Mouse (Mus musculus): Measurements from ENCODE around the gene Rpl39. TPM values are rescaled to one million over a fixed set of nuclear protein-coding genes. Genes with fewer than 3 reads are reported as not detected.

Rpl39 gene
- polyA plus RNA-seq, 1 experiment from 2014 or later = 381 TPM

DNA sequence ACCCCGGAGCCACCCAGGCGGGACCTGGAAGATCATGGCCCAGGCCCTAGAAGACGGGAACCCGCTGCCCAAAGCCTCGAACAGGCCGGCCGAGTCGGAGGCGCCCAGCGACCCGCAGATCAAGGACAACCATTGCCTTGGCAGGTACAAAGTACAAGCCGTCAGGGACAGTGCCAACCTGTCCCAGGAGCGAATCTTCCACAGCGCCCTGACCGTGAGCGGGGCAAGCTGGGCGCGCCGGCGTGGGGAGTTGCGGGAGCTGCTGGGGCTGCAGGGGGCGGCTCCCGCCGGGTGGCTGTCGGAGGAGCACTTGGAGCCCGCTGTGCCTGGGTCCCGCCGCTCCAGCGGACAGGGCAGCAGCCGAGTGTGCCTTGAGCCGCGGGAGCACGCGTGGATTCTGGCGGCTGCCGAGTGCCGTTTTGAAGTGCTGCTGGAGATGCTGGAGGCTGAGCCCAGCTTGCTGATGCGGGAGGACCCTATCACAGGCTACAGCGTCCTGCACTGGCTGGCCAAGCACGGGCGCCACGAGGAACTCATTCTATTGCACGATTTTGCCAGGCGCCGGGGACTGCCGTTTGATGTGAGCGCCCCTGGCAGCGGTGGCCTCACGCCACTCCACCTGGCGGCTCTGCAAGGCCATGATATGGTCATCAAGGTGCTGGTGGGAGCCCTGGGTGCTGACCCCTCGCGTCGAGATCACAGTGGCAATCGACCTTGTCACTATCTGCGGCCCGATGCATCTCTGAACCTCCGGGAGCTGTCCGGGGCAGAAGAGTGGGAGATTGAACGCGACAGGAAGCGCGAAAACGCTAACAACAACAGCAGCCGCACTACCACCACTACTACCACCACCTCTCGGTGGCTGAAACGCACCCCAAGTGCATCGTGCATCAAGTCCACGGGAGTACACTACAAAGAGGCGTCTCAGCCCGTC is 36.0 kb downstream of the Rpl39 start:
- no peak overlapping the region for H3K27ac ChIP-seq
- H3K4me1 ChIP-seq (replicated peaks) = peaks cover 15% of the 10 kb centered on the region
- 21% methylated on average over 70 of the region's 70 CpGs for WGBS
- peak overlapping the region; percentile 41 for H3K4me3 ChIP-seq
- no peaks in the 10 kb centered on the region for H3K9me3 ChIP-seq
- H3K36me3 ChIP-seq = no peaks in the 10 kb centered on the region
- H3K27me3 ChIP-seq = peaks cover 75% of the 10 kb centered on the region
- ATAC-seq (ENCODE audit: low FRiP score) = no peak
- peak overlapping the region; percentile 62 for H3K4me2 ChIP-seq
- peak overlapping the region; percentile 58; the same call in 1 of the 2 replicates for H3K9ac ChIP-seq

DNA sequence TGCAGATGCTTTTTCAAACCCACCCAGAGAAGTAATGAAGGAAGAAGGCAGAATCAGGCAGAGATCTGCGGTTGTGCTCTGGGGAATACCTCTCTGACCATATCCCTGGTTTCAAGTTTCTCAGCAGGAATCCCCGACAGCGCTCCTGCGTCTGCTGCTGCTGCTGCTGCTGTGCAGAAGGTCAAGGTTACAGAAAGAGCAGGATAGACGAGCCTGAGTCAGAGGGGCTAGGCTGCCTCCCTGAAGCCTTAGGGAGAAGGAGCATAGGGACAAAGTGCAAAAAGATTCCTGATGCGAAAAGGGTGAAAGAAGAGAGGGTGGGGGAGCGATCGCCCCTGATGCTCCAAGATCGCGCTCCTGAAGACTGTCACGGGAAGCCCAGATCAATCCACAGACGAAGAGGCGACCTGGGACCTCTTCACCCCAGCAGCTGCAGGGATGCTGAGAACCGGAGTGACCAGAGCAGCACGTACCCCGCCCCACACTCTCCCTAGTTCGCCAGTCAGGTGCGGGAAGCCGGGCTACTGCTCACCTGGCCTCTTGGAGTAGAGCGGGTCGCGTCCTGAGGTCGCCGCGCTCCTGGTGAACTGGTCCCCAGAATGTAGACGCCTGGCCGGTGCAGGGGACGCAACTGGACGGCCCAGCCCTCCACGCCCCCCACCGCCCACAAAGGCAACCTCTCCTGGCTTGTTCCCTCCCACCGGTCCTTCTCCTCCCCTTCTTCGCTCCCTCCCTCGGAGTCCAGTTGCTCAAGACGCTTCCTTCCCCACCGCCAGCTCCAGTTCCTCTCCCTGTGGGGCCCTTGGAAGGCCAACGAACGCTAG is 36.9 kb downstream of the Rpl39 start, which contains the start of gene Sowahd:
Gene Sowahd, plus strand, starts transcription at position 780 of the 824 bp plus-strand sequence.
- peak within 1 kb of the TSS; percentile 41 for H3K4me3 ChIP-seq
- 17% methylated on average over 31 of the region's 38 CpGs for WGBS
- peak within 1 kb of the TSS; percentile 58; the same call in 1 of the 2 replicates for H3K9ac ChIP-seq
- no peaks in the 10 kb centered on the region for H3K9me3 ChIP-seq
- peaks cover 15% of the 10 kb centered on the region for H3K4me1 ChIP-seq (replicated peaks)
- no peaks in the 10 kb centered on the region for H3K36me3 ChIP-seq
- H3K4me2 ChIP-seq = peak within 1 kb of the TSS; percentile 62
- H3K27me3 ChIP-seq = peaks cover 75% of the 10 kb centered on the region
- H3K27ac ChIP-seq = no peak within 1 kb of the TSS
- ATAC-seq (ENCODE audit: low FRiP score) = no peak

DNA sequence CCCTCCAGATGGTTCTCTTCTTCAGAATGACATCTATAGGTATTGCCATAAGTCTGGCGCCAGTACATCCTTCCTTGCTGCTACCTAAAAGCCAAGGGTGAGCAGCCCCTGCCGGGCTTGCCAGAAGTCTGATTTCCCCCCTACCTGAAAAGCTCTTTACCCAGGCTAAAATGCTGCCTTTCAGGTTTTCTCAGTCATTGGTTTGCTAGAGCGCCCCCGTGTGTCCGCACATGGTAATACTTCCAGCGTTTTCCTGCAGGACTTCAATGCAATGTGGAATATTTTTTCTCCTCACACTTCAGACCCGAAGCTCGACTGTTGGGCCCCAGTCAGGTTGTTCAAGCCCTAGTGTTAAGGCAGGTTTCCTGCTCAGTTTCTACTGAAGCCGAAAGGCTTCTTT is 42.5 kb downstream of the Rpl39 start:
- no peaks in the 10 kb centered on the region for H3K36me3 ChIP-seq
- no peak overlapping the region for H3K9ac ChIP-seq
- H3K4me1 ChIP-seq (replicated peaks) = no peaks in the 10 kb centered on the region
- no peaks in the 10 kb centered on the region for H3K9me3 ChIP-seq
- WGBS = 26% methylated on average over 9 of the region's 9 CpGs
- no peak for ATAC-seq (ENCODE audit: low FRiP score)
- H3K27ac ChIP-seq = no peak overlapping the region
- H3K4me2 ChIP-seq = no peak overlapping the region
- H3K27me3 ChIP-seq = peaks cover 24% of the 10 kb centered on the region
- H3K4me3 ChIP-seq = no peak overlapping the region

Other genes with a start within 250 kb of the Rpl39 start
- gene Ube2a, start 211.5 kb downstream of the Rpl39 start, polyA plus RNA-seq (2015; fragmentation: Nextera tagmentation; extraction: Ambion mirVana) = 120 and 122 TPM in 2 replicates
- gene C330007P06Rik, start 211.3 kb downstream of the Rpl39 start, polyA plus RNA-seq (2015; fragmentation: Nextera tagmentation; extraction: Ambion mirVana) = 23.4 and 24.7 TPM in 2 replicates
- 14.4 and 14.6 TPM in 2 replicates for gene Nkrf, start 182.5 kb downstream of the Rpl39 start, polyA plus RNA-seq (2015; fragmentation: Nextera tagmentation; extraction: Ambion mirVana)
- 76.5 TPM in 2 replicates for gene Sept6, start 93.6 kb downstream of the Rpl39 start, polyA plus RNA-seq (2015; fragmentation: Nextera tagmentation; extraction: Ambion mirVana)
- 0.10 TPM in 1 of 2 replicates, not detected in the other for gene Sowahd, start 36.6 kb downstream of the Rpl39 start, polyA plus RNA-seq (2015; fragmentation: Nextera tagmentation; extraction: Ambion mirVana)
- gene Upf3b, start 24.9 kb upstream of the Rpl39 start, polyA plus RNA-seq (2015; fragmentation: Nextera tagmentation; extraction: Ambion mirVana) = 33.6 and 36.2 TPM in 2 replicates
- gene Nkap, start 41.4 kb upstream of the Rpl39 start, polyA plus RNA-seq (2015; fragmentation: Nextera tagmentation; extraction: Ambion mirVana) = 24.2 and 25.0 TPM in 2 replicates
- 0.28 and 0.30 TPM in 2 replicates for gene Akap14, start 83.4 kb upstream of the Rpl39 start, polyA plus RNA-seq (2015; fragmentation: Nextera tagmentation; extraction: Ambion mirVana)
- 683 and 716 TPM in 2 replicates for gene Ndufa1, start 105.8 kb upstream of the Rpl39 start, polyA plus RNA-seq (2015; fragmentation: Nextera tagmentation; extraction: Ambion mirVana)
- 18.6 and 20.0 TPM in 2 replicates for gene Rnf113a1, start 105.8 kb upstream of the Rpl39 start, polyA plus RNA-seq (2015; fragmentation: Nextera tagmentation; extraction: Ambion mirVana)
- not detected in 2 replicates for gene Gm9, start 125.6 kb upstream of the Rpl39 start, polyA plus RNA-seq (2015; fragmentation: Nextera tagmentation; extraction: Ambion mirVana)
- not detected in 2 replicates for gene Rhox1, start 136.9 kb upstream of the Rpl39 start, polyA plus RNA-seq (2015; fragmentation: Nextera tagmentation; extraction: Ambion mirVana)
- 0.32 TPM in 1 of 2 replicates, not detected in the other for gene Rhox2a, start 159.6 kb upstream of the Rpl39 start, polyA plus RNA-seq (2015; fragmentation: Nextera tagmentation; extraction: Ambion mirVana)
- gene Rhox3a, start 164.5 kb upstream of the Rpl39 start, polyA plus RNA-seq (2015; fragmentation: Nextera tagmentation; extraction: Ambion mirVana) = not detected in 2 replicates
- gene Rhox4a, start 179.9 kb upstream of the Rpl39 start, polyA plus RNA-seq (2015; fragmentation: Nextera tagmentation; extraction: Ambion mirVana) = not detected in 2 replicates

Data from hindbrain, embryonic 13.5 days (tissue).